Mouse (Mus musculus) MEL (cell line): ENCODE data around the gene Gadd45g. TPM values are rescaled to one million over a fixed set of nuclear protein-coding genes. Genes with fewer than 3 reads are reported as not detected.
A peak's percentile ranks its signal among the peaks of the same experiment; 100 is the strongest.

Experiments used
- DNase-seq: peaks from one replicate; pipeline ENCODE4 v3.0.0; 2011; ENCODE audit warnings: low read depth, low spot score
- H3K27ac ChIP-seq: 2 replicates; pipeline ENCODE4 v1.5.1; 2012; ENCODE audit warnings: low read depth, mild to moderate bottlenecking, control low read depth, low read length, moderate library complexity; ENCODE audit not compliant: control insufficient read depth
- H3K27me3 ChIP-seq, 2 experiments: fragments of 150-350 bp in 1 of 2; sonication (generic) in 1 of 2; 2 replicates each; pipeline ENCODE4 v1.6.1; 2012; ENCODE audit warnings: low read length in 2 of 2, mild to moderate bottlenecking in 2 of 2, improper control_type of control experiment in 1 of 2, moderate library complexity in 1 of 2; ENCODE audit not compliant: insufficient read depth in 2 of 2, control insufficient read depth in 1 of 2
- H3K36me3 ChIP-seq, 2 experiments: 2 replicates each; pipeline ENCODE4 v1.6.1; 2012 to 2014; ENCODE audit warnings: low read length in 2 of 2, improper control_type of control experiment in 1 of 2, inconsistent platforms in 1 of 2, mild to moderate bottlenecking in 1 of 2; ENCODE audit not compliant: insufficient read depth in 2 of 2, control insufficient read depth in 1 of 2
- H3K4me1 ChIP-seq, 2 experiments: fragments of 150-350 bp in 1 of 2; sonication (generic) in 1 of 2; 2 replicates each; pipeline ENCODE4 v1.6.1; 2012; ENCODE audit warnings: low read length in 2 of 2, improper control_type of control experiment in 1 of 2, mild to moderate bottlenecking in 1 of 2; ENCODE audit not compliant: insufficient read depth in 2 of 2, control insufficient read depth in 1 of 2
- H3K4me3 ChIP-seq, 2 experiments: fragments of 150-350 bp in 1 of 2; sonication (generic) in 1 of 2; 2 replicates each; pipeline ENCODE4 v1.5.1; 2012; ENCODE audit warnings: low read depth in 2 of 2, low read length in 2 of 2, mild to moderate bottlenecking in 2 of 2, moderate library complexity in 2 of 2, control low read depth in 1 of 2, improper control_type of control experiment in 1 of 2; ENCODE audit not compliant: control insufficient read depth in 1 of 2, insufficient read depth in 1 of 2
- H3K79me2 ChIP-seq: 2 replicates; pipeline ENCODE4 v1.6.1; 2012; ENCODE audit warnings: mild to moderate bottlenecking, low read length, moderate library complexity; ENCODE audit not compliant: control insufficient read depth, poor library complexity, insufficient read depth
- H3K9ac ChIP-seq: 2 replicates; pipeline ENCODE4 v1.6.1; 2012; ENCODE audit warnings: low read depth, mild to moderate bottlenecking, control low read depth, low read length, moderate library complexity; ENCODE audit not compliant: control insufficient read depth, poor library complexity, severe bottlenecking
- H3K9me3 ChIP-seq: fragments of 150-350 bp; sonication (generic); replicated peaks from 2 replicates; pipeline ENCODE4 v1.6.1; 2012; ENCODE audit warnings: mild to moderate bottlenecking, low read length, improper control_type of control experiment, moderate library complexity; ENCODE audit not compliant: insufficient read depth
- CHD1 ChIP-seq: IDR thresholded peaks from 2 replicates; pipeline ENCODE4 v1.6.1; 2012; ENCODE audit warnings: low read depth, mild to moderate bottlenecking, inconsistent platforms, low read length, improper control_type of control experiment
- CHD2 ChIP-seq: IDR thresholded peaks from 2 replicates; pipeline ENCODE4 v1.6.1; 2011; ENCODE audit warnings: low read length, improper control_type of control experiment
- CTCF ChIP-seq, 3 experiments: IDR thresholded peaks in 2 of 3; conservative IDR thresholded peaks in 1 of 3; 2 replicates each; pipeline ENCODE4 v1.5.1; 2011 to 2012; ENCODE audit warnings: low read length in 3 of 3, low read depth in 2 of 3, mild to moderate bottlenecking in 2 of 3, improper control_type of control experiment in 1 of 3, inconsistent platforms in 1 of 3, mixed read lengths in 1 of 3, moderate library complexity in 1 of 3; ENCODE audit not compliant: control insufficient read depth in 1 of 3, insufficient read depth in 1 of 3, poor library complexity in 1 of 3, severe bottlenecking in 1 of 3
- ELF1 ChIP-seq: IDR thresholded peaks from 2 replicates; pipeline ENCODE4 v1.6.1; 2014; ENCODE audit warnings: low read depth, mild to moderate bottlenecking, inconsistent platforms, low read length, improper control_type of control experiment, moderate library complexity
- EP300 ChIP-seq, 2 experiments: IDR thresholded peaks; 2 replicates each; pipeline ENCODE4 v1.6.1; 2011; ENCODE audit warnings: improper control_type of control experiment in 2 of 2, low read length in 2 of 2, low read depth in 1 of 2, mild to moderate bottlenecking in 1 of 2
- JUND ChIP-seq: IDR thresholded peaks from 2 replicates; pipeline ENCODE4 v1.6.1; 2011; ENCODE audit warnings: low read depth, mild to moderate bottlenecking, improper control_type of control experiment, low read length
- KAT2A ChIP-seq: conservative IDR thresholded peaks from 2 replicates; pipeline ENCODE4 v1.6.1; 2012; ENCODE audit warnings: low read depth, low read length, improper control_type of control experiment, inconsistent platforms
- MXI1 ChIP-seq: IDR thresholded peaks from 2 replicates; pipeline ENCODE4 v1.6.1; 2011; ENCODE audit warnings: mild to moderate bottlenecking, low read depth, low read length, improper control_type of control experiment
- MYC ChIP-seq: IDR thresholded peaks from 2 replicates; pipeline ENCODE4 v1.6.1; 2011; ENCODE audit warnings: low read depth, mild to moderate bottlenecking, low read length, improper control_type of control experiment, moderate library complexity
- POLR2AphosphoS5 ChIP-seq: IDR thresholded peaks from 2 replicates; pipeline ENCODE4 v1.6.1; 2012; ENCODE audit warnings: low read depth, borderline replicate concordance, mild to moderate bottlenecking, inconsistent platforms, low read length, moderate library complexity, mixed read lengths
- RAD21 ChIP-seq: IDR thresholded peaks from 2 replicates; pipeline ENCODE4 v1.6.1; 2011; ENCODE audit warnings: mild to moderate bottlenecking, low read depth, low read length, improper control_type of control experiment
- RCOR1 ChIP-seq: IDR thresholded peaks from 2 replicates; pipeline ENCODE4 v1.6.1; 2012; ENCODE audit warnings: low read depth, mild to moderate bottlenecking, inconsistent platforms, low read length, improper control_type of control experiment
- SMC3 ChIP-seq: IDR thresholded peaks from 2 replicates; pipeline ENCODE4 v1.6.1; 2011; ENCODE audit warnings: low read depth, low read length, improper control_type of control experiment
- TCF12 ChIP-seq: IDR thresholded peaks from 2 replicates; pipeline ENCODE4 v1.6.1; 2014; ENCODE audit warnings: low read depth, mild to moderate bottlenecking, inconsistent platforms, low read length, improper control_type of control experiment, moderate library complexity
- USF2 ChIP-seq, 2 experiments: IDR thresholded peaks; 2 replicates each; pipeline ENCODE4 v1.6.1; 2011 to 2012; ENCODE audit warnings: improper control_type of control experiment in 2 of 2, low read length in 2 of 2, borderline replicate concordance in 1 of 2, inconsistent platforms in 1 of 2, low read depth in 1 of 2, mild to moderate bottlenecking in 1 of 2; ENCODE audit not compliant: insufficient read depth in 1 of 2
- ZC3H11A ChIP-seq: IDR thresholded peaks from 2 replicates; pipeline ENCODE4 v1.6.1; 2012; ENCODE audit warnings: low read depth, mild to moderate bottlenecking, inconsistent platforms, low read length, improper control_type of control experiment
- polyA plus RNA-seq, 2 experiments: library from polyadenylated mRNA; stranded (reverse) in 1 of 2; unstranded in 1 of 2; fragments of >175 nt in 1 of 2; fragments of >200 nt in 1 of 2; gene quantifications; 2 replicates each; pipeline versions ENCODE4 v1.2.1 to v1.2.4; 2012; ENCODE audit warnings: low replicate concordance in 2 of 2, low read depth in 1 of 2; ENCODE audit not compliant: insufficient read length in 2 of 2, insufficient read depth in 1 of 2, missing spikeins in 1 of 2
- total RNA-seq: library from RNA; depleted of rRNA; stranded (reverse); fragments of 300-350 nt; gene quantifications from 2 replicates; pipeline ENCODE4 v1.2.3, GENCODE M21; 2012

Gadd45g gene
- total and polyA plus RNA-seq, 3 experiments: 7.2 to 11.0 TPM; not detected in 1

DNA sequence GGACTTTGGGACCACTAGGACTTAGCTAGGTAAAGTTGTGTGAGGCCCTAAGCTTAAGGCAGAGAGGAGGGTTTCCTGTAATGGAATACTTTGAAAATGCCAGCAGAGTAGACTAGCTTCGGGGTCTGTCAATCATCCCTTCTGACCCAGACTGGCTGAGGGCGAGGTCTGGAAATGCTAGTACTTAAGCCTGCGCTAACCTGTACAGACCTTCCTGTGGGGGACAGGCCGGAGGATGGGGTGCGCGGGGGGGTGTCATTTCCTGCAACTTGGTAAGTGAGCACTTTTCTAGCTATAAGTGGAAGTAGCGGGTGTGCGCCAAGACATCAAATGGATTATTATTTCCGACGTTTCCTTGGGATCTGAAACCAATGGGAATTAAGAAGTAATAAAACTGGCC is 2.4 kb upstream of the Gadd45g start:
- Histone ChIP-seq H3K27ac (no peak overlapping the region), H3K9ac (no peak overlapping the region), H3K9me3 (no peaks in the 10 kb centered on the region), H3K4me3 (no peak overlapping the region), H3K36me3 (peaks cover 0 to 4% of the 10 kb centered on the region in 2 experiments; a peak in 1 of 4 replicates), H3K27me3 (no peaks in the 10 kb centered on the region; a peak in 1 of 4 replicates), H3K79me2 (peaks cover 16% of the 10 kb centered on the region), H3K4me1 (peaks cover 6 to 27% of the 10 kb centered on the region in 2 experiments)
- DNase-seq: no peak
- TF ChIP-seq MYC (no peak), TCF12 (no peak), USF2 (IDR thresholded peaks at IDR 0.05; ENCODE audit: borderline replicate concordance in 1 of 2, insufficient read depth in 1 of 2, low read depth in 1 of 2, low read length in 2 of 2) (no peak)

DNA sequence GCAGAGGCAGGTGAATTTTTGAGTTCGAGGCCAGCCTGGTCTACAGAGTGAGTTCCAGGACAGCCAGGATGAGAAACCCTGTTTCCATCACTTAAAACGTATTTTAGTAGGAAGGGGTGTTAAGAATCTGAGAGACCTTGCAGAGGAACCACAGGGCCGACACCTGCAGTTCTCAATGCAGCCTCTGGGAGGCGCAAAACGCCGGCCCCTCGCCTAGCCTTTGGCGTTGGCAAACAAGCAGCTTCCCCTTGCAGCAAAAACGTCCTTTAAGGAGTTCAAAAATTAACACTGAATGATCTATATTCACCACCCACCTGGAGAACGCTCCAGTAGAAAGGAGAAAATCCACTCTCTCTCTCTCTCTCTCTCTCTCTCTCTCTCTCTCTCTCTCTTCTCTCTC is 1.8 kb upstream of the Gadd45g start:
- peak overlapping the region; percentile 40; the same call in 1 of the 2 replicates for H3K27ac ChIP-seq
- TF ChIP-seq RAD21 (peak; percentile 73), POLR2AphosphoS5 (no peak), RCOR1 (no peak), ZC3H11A (peak; percentile 69), USF2 (IDR thresholded peaks at IDR 0.05; ENCODE audit: borderline replicate concordance in 1 of 2, insufficient read depth in 1 of 2, low read depth in 1 of 2, low read length in 2 of 2) (no peak), MXI1 (peak; percentile 9; the same call in 1 of the 2 replicates), JUND (peak; percentile 88), EP300 (IDR thresholded peaks at IDR 0.05; ENCODE audit: low read depth in 1 of 2, low read length in 2 of 2) (no peak), SMC3 (peak; percentile 73), CTCF (IDR thresholded peaks at IDR 0.05 in 2 of 3, conservative IDR thresholded peaks at IDR 0.05 in 1 of 3; ENCODE audit: control insufficient read depth in 1 of 3, insufficient read depth in 1 of 3, low read depth in 2 of 3, low read length in 3 of 3, poor library complexity in 1 of 3, severe bottlenecking in 1 of 3) (peak; percentile 85 to 93 (median 86))
- TF ChIP-seq, all 39 proteins: peak for 6

DNA sequence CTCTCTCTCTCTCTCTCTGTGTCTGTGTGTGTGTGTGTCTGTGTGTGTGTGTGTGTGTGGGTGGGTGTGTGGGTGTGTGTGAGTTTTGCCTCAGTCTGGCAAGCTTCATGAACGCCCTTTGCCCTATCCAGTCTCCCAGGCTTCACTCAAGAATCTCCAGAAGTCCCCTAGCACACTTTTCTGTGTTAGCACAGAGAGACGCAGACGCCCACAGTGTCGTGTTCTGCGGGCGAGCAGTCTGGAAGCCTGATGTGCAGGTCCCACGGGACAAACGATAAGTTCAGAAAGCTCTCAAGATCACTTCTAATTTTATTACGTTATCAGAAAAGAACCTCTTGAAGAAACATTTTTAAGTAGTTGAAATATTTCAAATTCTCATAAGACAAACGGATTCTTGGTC is 1.4 kb upstream of the Gadd45g start:
- Histone ChIP-seq H3K4me3 (peak overlapping the region; percentile 60 to 84), H3K9ac (peak overlapping the region; percentile 68), H3K27me3 (no peaks in the 10 kb centered on the region; a peak in 1 of 4 replicates), H3K4me1 (peaks cover 6 to 35% of the 10 kb centered on the region in 2 experiments), H3K36me3 (peaks cover 0 to 7% of the 10 kb centered on the region in 2 experiments; a peak in 2 of 4 replicates), H3K9me3 (no peaks in the 10 kb centered on the region), H3K27ac (peak overlapping the region; percentile 40), H3K79me2 (peaks cover 16% of the 10 kb centered on the region)
- TF ChIP-seq EP300 (IDR thresholded peaks at IDR 0.05; ENCODE audit: low read depth in 1 of 2, low read length in 2 of 2) (no peak), USF2 (IDR thresholded peaks at IDR 0.05; ENCODE audit: borderline replicate concordance in 1 of 2, insufficient read depth in 1 of 2, low read depth in 1 of 2, low read length in 2 of 2) (no peak), POLR2AphosphoS5 (no peak), ELF1 (no peak), JUND (0 out of 2 replicates have a peak, but pooled peaks have one; percentile 16), CHD2 (no peak), CHD1 (no peak), MXI1 (peak; percentile 17; the same call in 1 of the 2 replicates), MYC (no peak), KAT2A (no peak)
- DNase-seq: peak; percentile 67

More for the DNA sequence above, 1.8 kb upstream of the Gadd45g start:
- H3K27me3 ChIP-seq: no peaks in the 10 kb centered on the region; a peak in 1 of 4 replicates
- H3K36me3 ChIP-seq: peaks cover 0 to 4% of the 10 kb centered on the region in 2 experiments; a peak in 1 of 4 replicates
- DNase-seq: peak; percentile 89
- no peaks in the 10 kb centered on the region for H3K9me3 ChIP-seq
- peaks cover 16% of the 10 kb centered on the region for H3K79me2 ChIP-seq
- H3K9ac ChIP-seq: peak overlapping the region; percentile 68
- peaks cover 6 to 31% of the 10 kb centered on the region in 2 experiments for H3K4me1 ChIP-seq
- peak overlapping the region; percentile 60 to 84; a peak in 3 of 4 replicates for H3K4me3 ChIP-seq
